Comparison of ENCODE assay signal across 21 mouse cellular contexts in genomic region chr11:96203789-96204186, GRCm38 (mm10). TPM values are rescaled to one million over a fixed set of nuclear protein-coding genes. Genes with fewer than 3 reads are reported as not detected.
DNase-seq lines count a peak whose midpoint lies in the region; ATAC-seq lines count a peak whose summit lies in the region.
"Had no signal": no experiment of that assay in that cellular context is flagged by ENCODE, and none has a peak within 500 bp of the region (broad histone marks: within the 10 kb centered on the region; RNA-seq: fewer than 3 reads in every experiment).

No protein-coding gene starts in this region.

- peaks cover 96% of the 10 kb centered on the region for H3K27me3 ChIP-seq in hindbrain, embryonic 11.5 days (ENCODE audit: control insufficient read depth, insufficient read depth, low read length)
- H3K27me3 ChIP-seq in hindbrain, embryonic 14.5 days (ENCODE audit: control insufficient read depth, insufficient read depth, low read length), result peaks cover 100% of the 10 kb centered on the region
- peaks cover 60% of the 10 kb centered on the region for H3K27me3 ChIP-seq in neural tube, embryonic 14.5 days (ENCODE audit: control insufficient read depth, insufficient read depth, low read length)

- H3K36me3 ChIP-seq in hindbrain, embryonic 11.5 days (ENCODE audit: control insufficient read depth, insufficient read depth, low read length), result no peaks in the 10 kb centered on the region
- no peaks in the 10 kb centered on the region for H3K36me3 ChIP-seq in hindbrain, embryonic 14.5 days (replicated peaks; ENCODE audit: control insufficient read depth, insufficient read depth)
- H3K36me3 ChIP-seq in neural tube, embryonic 14.5 days (ENCODE audit: control insufficient read depth, insufficient read depth, low read length), result no peaks in the 10 kb centered on the region
- H3K36me3 ChIP-seq: forebrain, embryonic 15.5 days; hindbrain, embryonic 12.5 days; liver, embryonic 12.5 days; stomach, embryonic 15.5 days had no signal

- H3K4me3 ChIP-seq in hindbrain, embryonic 11.5 days (ENCODE audit: low read depth, low read length), result no peak overlapping the region
- no peak overlapping the region for H3K4me3 ChIP-seq in hindbrain, embryonic 14.5 days (replicated peaks; ENCODE audit: low read length)
- peak overlapping the region; percentile 17; the same call in 1 of the 2 replicates for H3K4me3 ChIP-seq in neural tube, embryonic 14.5 days (ENCODE audit: low read depth, low read length)
- H3K4me3 ChIP-seq: forebrain, embryonic 15.5 days; hindbrain, embryonic 12.5 days; liver, embryonic 12.5 days; stomach, embryonic 15.5 days had no signal

- H3K4me2 ChIP-seq in hindbrain, embryonic 11.5 days (replicated peaks; ENCODE audit: low read depth, low read length), result no peak overlapping the region
- H3K4me2 ChIP-seq in hindbrain, embryonic 14.5 days (replicated peaks), result no peak overlapping the region
- 0 out of 2 replicates have a peak overlapping the region, but pooled peaks have one; percentile 4 for H3K4me2 ChIP-seq in neural tube, embryonic 14.5 days (ENCODE audit: low read depth, low read length)
- H3K4me2 ChIP-seq: forebrain, embryonic 15.5 days; hindbrain, embryonic 12.5 days; liver, embryonic 12.5 days; stomach, embryonic 15.5 days had no signal

- DNase-seq in hindbrain, embryonic 11.5 days (ENCODE audit: low spot score), result peak; percentile 64
- no peak for DNase-seq in hindbrain, embryonic 14.5 days (ENCODE audit: low spot score)
- DNase-seq in retina, postnatal 1 day, result peak; percentile 31
- DNase-seq in retina, embryonic 14.5 days (ENCODE audit: low spot score), result no peak
- DNase-seq in ZHBTc4 (ENCODE audit: low read depth, low spot score) (peak; percentile 46), MN1 (ENCODE audit: low spot score) (no peak)
- no peak for DNase-seq in layer of hippocampus, adult 8-10 months (ENCODE audit: low spot score in 2 of 2)
- DNase-seq: cerebellum, postnatal 36 days; thymus, postnatal 25 days had no signal

- no peaks in the 10 kb centered on the region for H3K9me3 ChIP-seq in hindbrain, embryonic 11.5 days (ENCODE audit: control insufficient read depth, low read length)
- H3K9me3 ChIP-seq in hindbrain, embryonic 14.5 days (ENCODE audit: control insufficient read depth, low read length), result no peaks in the 10 kb centered on the region
- H3K9me3 ChIP-seq in neural tube, embryonic 14.5 days (ENCODE audit: control insufficient read depth, low read length), result no peaks in the 10 kb centered on the region
- H3K9me3 ChIP-seq: forebrain, embryonic 15.5 days; hindbrain, embryonic 12.5 days; liver, embryonic 12.5 days; megakaryocyte, embryonic 14.5 days; stomach, embryonic 15.5 days had no signal

- H3K27ac ChIP-seq in hindbrain, embryonic 11.5 days (ENCODE audit: low read depth, low read length), result no peak overlapping the region
- no peak overlapping the region for H3K27ac ChIP-seq in hindbrain, embryonic 14.5 days
- 0 out of 2 replicates have a peak overlapping the region, but pooled peaks have one; percentile 39 for H3K27ac ChIP-seq in neural tube, embryonic 14.5 days (ENCODE audit: low read depth, low read length)
- H3K27ac ChIP-seq: forebrain, embryonic 15.5 days; hindbrain, embryonic 12.5 days; liver, embryonic 12.5 days; stomach, embryonic 15.5 days had no signal

- no peak for ATAC-seq in hindbrain, embryonic 11.5 days (ENCODE audit: low FRiP score)
- no peak for ATAC-seq in hindbrain, embryonic 14.5 days (ENCODE audit: low FRiP score)
- no peak for ATAC-seq in neural tube, embryonic 14.5 days (ENCODE audit: low read depth)
- ATAC-seq: forebrain, embryonic 15.5 days; liver, embryonic 12.5 days; lung, postnatal 0 days had no signal

- WGBS in hindbrain, embryonic 11.5 days, result 2% methylated on average over 16 of the region's 16 CpGs
- WGBS in hindbrain, embryonic 14.5 days, result under 1% methylated on average over 16 of the region's 16 CpGs
- under 1% methylated on average over 16 of the region's 16 CpGs for WGBS in neural tube, embryonic 14.5 days

- no peak overlapping the region for H3K9ac ChIP-seq in hindbrain, embryonic 11.5 days (ENCODE audit: low read depth, low read length)
- H3K9ac ChIP-seq in hindbrain, embryonic 14.5 days, result no peak overlapping the region
- no peak overlapping the region for H3K9ac ChIP-seq in neural tube, embryonic 14.5 days (replicated peaks; ENCODE audit: low read depth, low read length)
- H3K9ac ChIP-seq: forebrain, embryonic 15.5 days; hindbrain, embryonic 12.5 days; liver, embryonic 12.5 days; stomach, embryonic 15.5 days had no signal

- 0 out of 2 replicates have a peak, but pooled peaks cover 2% of the 10 kb centered on the region for H3K4me1 ChIP-seq in hindbrain, embryonic 11.5 days (replicated peaks; ENCODE audit: control insufficient read depth, insufficient read depth, low read length)
- H3K4me1 ChIP-seq in hindbrain, embryonic 14.5 days (replicated peaks; ENCODE audit: control insufficient read depth, insufficient read depth, low read length), result no peaks in the 10 kb centered on the region
- no peaks in the 10 kb centered on the region for H3K4me1 ChIP-seq in neural tube, embryonic 14.5 days (ENCODE audit: control insufficient read depth, insufficient read depth, low read length)
- H3K4me1 ChIP-seq: forebrain, embryonic 15.5 days; hindbrain, embryonic 12.5 days; liver, embryonic 12.5 days; stomach, embryonic 15.5 days had no signal

RNA-seq across cellular contexts. Expression of gene Hoxb13, which starts 9.7 kb away (rescaled TPM):
- polyA plus RNA-seq in hindbrain, embryonic 11.5 days (2014; fragmentation: Nextera tagmentation; extraction: Ambion mirVana), result not detected in 2 replicates
- not detected in 2 replicates for polyA plus RNA-seq in hindbrain, embryonic 14.5 days (2014; fragmentation: Nextera tagmentation; extraction: Ambion mirVana)
- polyA plus RNA-seq in neural tube, embryonic 14.5 days (2014; fragmentation: Nextera tagmentation; extraction: Ambion mirVana), result not detected in 2 replicates
- total RNA-seq in layer of hippocampus, adult 8-10 months (2022), result not detected
- total RNA-seq: adrenal gland, postnatal 36 days; gastrocnemius, adult 8-10 months; heart, adult 8-10 months; left cerebral cortex, adult 18-20 months; monocyte, adult 5-6 weeks had no signal
- polyA plus RNA-seq: forebrain, embryonic 15.5 days; hindbrain, embryonic 12.5 days; liver, embryonic 12.5 days; lung, postnatal 0 days; stomach, embryonic 15.5 days had no signal

Comparison
In these comparisons a context has a peak if more than half of its experiments do, and no peak if none do; other contexts are left out.
1. DNase-seq: peak in hindbrain, embryonic 11.5 days (single experiment), retina, postnatal 1 day (single experiment) and ZHBTc4 (single experiment); none in hindbrain, embryonic 14.5 days (single experiment), retina, embryonic 14.5 days (single experiment), MN1 (single experiment) and layer of hippocampus, adult 8-10 months (0 of 2).